Mouse (Mus musculus): ENCODE data around the gene Krtap9-3. TPM values are rescaled to one million over a fixed set of nuclear protein-coding genes. Genes with fewer than 3 reads are reported as not detected.

Krtap9-3 gene
- polyA plus RNA-seq, 1 experiment from 2014 or later, result not detected

DNA sequence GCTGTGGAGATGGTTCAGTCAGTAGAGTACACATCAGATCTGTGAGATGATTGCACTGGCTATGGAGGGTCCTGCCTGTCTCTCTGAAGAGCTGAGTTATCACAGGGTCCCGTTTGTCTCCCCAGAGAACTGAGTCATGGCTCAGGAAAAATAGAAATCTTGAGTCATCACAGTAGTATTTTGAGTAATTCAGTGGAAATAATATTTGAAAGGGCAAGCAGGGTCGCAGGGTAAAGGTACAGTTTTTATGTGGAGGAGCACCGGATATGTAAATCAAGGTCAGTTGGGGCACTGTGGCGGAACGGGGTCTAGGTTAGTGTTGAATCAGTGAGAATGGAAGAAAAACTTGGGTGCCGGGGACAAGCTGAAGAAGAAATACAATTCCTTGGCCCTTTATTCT lies 35.3 kb downstream of the Krtap9-3 start:
- WGBS, result 80% methylated on average over 6 of the region's 6 CpGs
- no peak for ATAC-seq (ENCODE audit: low FRiP score)

DNA sequence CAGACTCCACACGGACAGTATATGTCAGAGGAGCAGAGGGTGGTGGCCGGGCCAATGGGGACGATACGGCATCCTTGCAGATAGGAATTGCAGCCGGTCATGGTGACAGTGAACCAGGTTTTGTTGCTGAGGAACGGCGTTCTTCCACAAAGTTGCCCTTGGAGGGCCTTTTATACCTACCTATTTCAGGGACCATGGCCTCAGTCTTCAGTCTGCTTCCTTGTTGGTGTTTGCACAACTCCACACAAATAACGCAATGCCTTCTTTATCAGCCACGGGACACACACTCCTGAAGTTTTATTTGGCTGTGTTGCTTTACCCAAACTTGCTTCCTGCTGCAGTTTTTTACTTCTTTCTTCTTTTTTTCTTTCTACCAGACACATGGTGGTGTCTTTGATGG lies 38.5 kb downstream of the Krtap9-3 start, which contains the start of gene Gm11939:
Gene Gm11939 (minus strand): TSS at position 101 of the 400 bp plus-strand sequence.
- Histone ChIP-seq H3K4me1 (no peaks in the 10 kb centered on the region), H3K27ac (replicated peaks) (no peak within 1 kb of the TSS), H3K4me2 (no peak within 1 kb of the TSS), H3K9ac (replicated peaks) (no peak within 1 kb of the TSS), H3K27me3 (replicated peaks) (no peaks in the 10 kb centered on the region), H3K36me3 (no peaks in the 10 kb centered on the region), H3K4me3 (replicated peaks) (no peak within 1 kb of the TSS), H3K9me3 (replicated peaks) (no peaks in the 10 kb centered on the region)
- no peak for ATAC-seq (ENCODE audit: low FRiP score)
- WGBS, result 93% methylated on average over 9 of the region's 9 CpGs

More for the DNA sequence above, 35.3 kb downstream of the Krtap9-3 start:
- H3K4me2 ChIP-seq, result no peak overlapping the region
- H3K4me1 ChIP-seq, result no peaks in the 10 kb centered on the region
- no peaks in the 10 kb centered on the region for H3K36me3 ChIP-seq
- no peaks in the 10 kb centered on the region for H3K9me3 ChIP-seq (replicated peaks)
- H3K4me3 ChIP-seq (replicated peaks), result no peak overlapping the region
- no peak overlapping the region for H3K27ac ChIP-seq (replicated peaks)
- no peaks in the 10 kb centered on the region for H3K27me3 ChIP-seq (replicated peaks)
- H3K9ac ChIP-seq (replicated peaks), result no peak overlapping the region

DNA sequence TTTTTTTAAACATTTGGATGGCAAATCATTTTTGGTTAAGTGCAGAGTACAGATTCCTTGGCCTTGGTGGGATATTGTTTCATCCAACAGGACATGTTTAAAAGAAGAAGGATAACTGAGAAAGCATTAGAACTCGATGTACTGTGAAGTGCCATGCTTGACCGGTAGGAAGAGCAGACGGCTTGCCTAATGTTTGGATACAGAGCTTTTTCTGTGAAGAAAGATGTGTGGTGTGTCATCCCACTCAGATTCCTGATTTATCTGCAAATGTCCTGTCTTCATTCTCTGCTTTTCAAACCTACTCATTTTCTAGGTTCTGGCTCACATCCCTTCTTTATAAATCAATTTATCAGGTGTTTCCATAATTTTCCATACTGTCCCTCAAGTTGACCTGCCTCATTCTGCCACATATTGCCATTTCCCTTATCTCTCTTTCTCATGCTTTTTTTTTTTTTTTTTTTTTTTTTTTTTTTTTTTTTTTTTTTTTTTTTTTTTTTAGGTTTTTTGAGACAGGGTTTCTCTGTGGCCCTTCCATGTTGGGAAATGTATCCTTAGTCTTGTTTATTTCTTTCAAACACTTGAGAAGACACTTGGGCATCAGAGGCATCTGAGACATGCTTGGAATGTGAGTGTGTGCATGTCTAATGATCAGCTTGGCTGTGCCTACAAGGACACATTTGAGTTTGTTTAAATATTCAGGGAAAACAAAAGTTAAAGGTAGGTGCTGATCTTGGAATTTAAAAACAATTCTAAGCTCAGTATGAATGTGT lies 39.7 kb downstream of the Krtap9-3 start:
- ATAC-seq (ENCODE audit: low FRiP score), result no peak
- Histone ChIP-seq H3K9ac (replicated peaks) (no peak overlapping the region), H3K27me3 (replicated peaks) (no peaks in the 10 kb centered on the region), H3K4me2 (no peak overlapping the region), H3K36me3 (no peaks in the 10 kb centered on the region), H3K4me3 (replicated peaks) (no peak overlapping the region), H3K27ac (replicated peaks) (no peak overlapping the region), H3K4me1 (no peaks in the 10 kb centered on the region), H3K9me3 (replicated peaks) (no peaks in the 10 kb centered on the region)
- WGBS, result 86% methylated on average over 3 of the region's 3 CpGs

DNA sequence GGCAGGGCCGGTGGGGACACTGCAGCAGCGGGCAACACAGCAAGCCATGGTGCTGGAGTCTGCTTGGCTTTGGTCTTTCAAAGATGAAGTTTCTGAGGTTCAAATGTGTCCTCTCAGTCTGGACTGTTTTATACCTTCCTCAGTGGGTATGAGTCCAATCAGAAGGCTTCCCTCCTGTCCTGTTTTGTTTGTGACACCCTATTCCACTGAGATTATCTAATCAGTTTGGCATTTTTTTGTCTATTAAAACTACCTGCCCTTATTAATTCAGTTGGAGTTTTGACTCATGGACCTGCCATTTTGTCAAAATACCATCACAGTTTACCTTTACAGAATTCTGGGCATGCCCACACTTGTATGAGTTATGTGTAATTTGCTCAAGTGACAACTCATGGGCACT lies 41.2 kb downstream of the Krtap9-3 start, which contains the start of gene Krtap3-2:
Gene Krtap3-2 (minus strand): TSS at position 101 of the 400 bp plus-strand sequence.
- Histone ChIP-seq H3K27me3 (replicated peaks) (no peaks in the 10 kb centered on the region), H3K9me3 (replicated peaks) (no peaks in the 10 kb centered on the region), H3K4me1 (no peaks in the 10 kb centered on the region), H3K4me3 (replicated peaks) (no peak within 1 kb of the TSS), H3K9ac (replicated peaks) (no peak within 1 kb of the TSS), H3K4me2 (no peak within 1 kb of the TSS), H3K27ac (replicated peaks) (no peak within 1 kb of the TSS), H3K36me3 (no peaks in the 10 kb centered on the region)
- 87% methylated on average over 2 of the region's 2 CpGs for WGBS
- ATAC-seq (ENCODE audit: low FRiP score), result no peak

DNA sequence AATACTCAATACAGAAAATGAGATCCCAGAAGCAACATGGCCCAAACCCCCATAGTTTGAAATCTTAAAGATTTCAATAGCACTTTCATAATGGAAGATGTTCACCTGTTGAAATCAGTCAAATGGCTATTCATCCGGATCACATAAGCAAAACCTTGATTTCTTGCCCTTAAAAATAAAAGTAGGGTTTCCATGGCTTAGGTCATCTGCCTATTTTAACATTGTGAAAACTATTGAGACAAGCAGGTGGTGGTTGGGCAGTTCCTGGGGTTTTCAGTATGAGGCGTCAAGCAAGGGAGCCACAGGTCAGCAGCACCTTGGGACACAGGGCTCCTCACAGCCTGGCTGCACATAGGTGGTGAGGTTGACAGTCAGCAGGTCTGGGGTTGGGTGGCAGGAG lies 41.7 kb downstream of the Krtap9-3 start:
- Histone ChIP-seq H3K4me2 (no peak overlapping the region), H3K27ac (replicated peaks) (no peak overlapping the region), H3K9ac (replicated peaks) (no peak overlapping the region), H3K4me3 (replicated peaks) (no peak overlapping the region), H3K9me3 (replicated peaks) (no peaks in the 10 kb centered on the region), H3K36me3 (no peaks in the 10 kb centered on the region), H3K27me3 (replicated peaks) (no peaks in the 10 kb centered on the region), H3K4me1 (no peaks in the 10 kb centered on the region)
- no peak for ATAC-seq (ENCODE audit: low FRiP score)
- WGBS, result 94% methylated on average over 2 of the region's 2 CpGs

DNA sequence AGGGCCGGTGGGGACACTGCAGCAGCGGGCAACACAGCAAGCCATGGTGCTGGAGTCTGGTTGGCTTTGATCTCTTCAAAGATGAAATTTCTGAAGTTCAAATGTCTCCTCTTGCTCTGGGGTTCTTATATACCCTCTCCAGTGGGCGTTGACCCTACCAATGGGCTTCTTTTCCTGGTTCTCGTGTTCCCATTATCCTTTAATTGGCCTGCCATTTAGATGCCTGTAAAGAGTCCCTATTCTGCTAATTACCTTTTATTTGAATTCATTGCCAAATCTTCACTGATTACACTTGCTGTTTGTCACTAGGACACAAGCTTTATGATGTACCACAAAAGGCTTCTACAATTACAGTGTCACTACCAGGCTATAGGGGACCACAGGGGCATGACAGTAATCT lies 47.1 kb downstream of the Krtap9-3 start, which contains the start of gene Krtap3-3:
Gene Krtap3-3 (minus strand): TSS at position 101 of the 400 bp plus-strand sequence.
- Histone ChIP-seq H3K4me3 (replicated peaks) (no peak within 1 kb of the TSS), H3K4me2 (no peak within 1 kb of the TSS), H3K27ac (replicated peaks) (no peak within 1 kb of the TSS), H3K9ac (replicated peaks) (no peak within 1 kb of the TSS), H3K27me3 (replicated peaks) (no peaks in the 10 kb centered on the region), H3K4me1 (no peaks in the 10 kb centered on the region), H3K36me3 (no peaks in the 10 kb centered on the region), H3K9me3 (replicated peaks) (no peaks in the 10 kb centered on the region)
- ATAC-seq (ENCODE audit: low FRiP score), result no peak
- 30% methylated on average over 4 of the region's 4 CpGs for WGBS

DNA sequence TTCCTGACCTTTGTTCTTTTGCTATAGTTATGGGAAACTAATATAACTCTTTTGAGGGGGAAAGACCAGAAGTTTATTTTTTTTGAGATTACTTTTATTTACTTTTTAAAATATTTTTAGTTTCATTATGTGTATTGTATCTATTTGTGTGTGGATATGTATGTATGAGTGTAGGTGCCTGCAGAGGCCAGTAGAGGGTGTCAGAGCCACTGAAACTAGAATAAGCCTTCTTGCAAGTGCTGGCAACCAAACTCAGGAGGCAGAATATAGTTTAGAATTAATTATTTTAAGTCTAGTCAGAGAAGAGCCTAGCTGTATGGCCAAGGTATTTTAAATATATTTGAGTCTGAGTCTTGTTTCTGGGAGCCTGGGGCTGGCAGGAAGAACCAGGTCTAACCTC lies 50.0 kb downstream of the Krtap9-3 start:
- Histone ChIP-seq H3K27me3 (replicated peaks) (no peaks in the 10 kb centered on the region), H3K4me3 (replicated peaks) (no peak overlapping the region), H3K4me2 (no peak overlapping the region), H3K27ac (replicated peaks) (no peak overlapping the region), H3K4me1 (no peaks in the 10 kb centered on the region), H3K9me3 (replicated peaks) (no peaks in the 10 kb centered on the region), H3K36me3 (no peaks in the 10 kb centered on the region), H3K9ac (replicated peaks) (no peak overlapping the region)
- ATAC-seq (ENCODE audit: low FRiP score), result no peak

Other genes with a start within 250 kb of the Krtap9-3 start
- gene Krt27, start 247.0 kb downstream of the Krtap9-3 start, polyA plus RNA-seq (2015; fragmentation: Nextera tagmentation; extraction: Ambion mirVana), result 0.19 and 0.33 TPM in 2 replicates
- gene Krt28, start 223.2 kb downstream of the Krtap9-3 start, polyA plus RNA-seq (2015; fragmentation: Nextera tagmentation; extraction: Ambion mirVana), result 0.36 and 0.50 TPM in 2 replicates
- gene Krt10, start 208.7 kb downstream of the Krtap9-3 start, polyA plus RNA-seq (2015; fragmentation: Nextera tagmentation; extraction: Ambion mirVana), result 31.6 and 31.8 TPM in 2 replicates
- gene Krt12, start 175.8 kb downstream of the Krtap9-3 start, polyA plus RNA-seq (2015; fragmentation: Nextera tagmentation; extraction: Ambion mirVana), result 0.11 and 0.12 TPM in 2 replicates
- gene Krt20, start 160.0 kb downstream of the Krtap9-3 start, polyA plus RNA-seq (2015; fragmentation: Nextera tagmentation; extraction: Ambion mirVana), result 0.08 and 5.4 TPM in 2 replicates
- 0.15 and 0.93 TPM in 2 replicates for gene Krt23, start 105.0 kb downstream of the Krtap9-3 start, polyA plus RNA-seq (2015; fragmentation: Nextera tagmentation; extraction: Ambion mirVana)
- gene Krt39, start 76.8 kb downstream of the Krtap9-3 start, polyA plus RNA-seq (2015; fragmentation: Nextera tagmentation; extraction: Ambion mirVana), result not detected in 2 replicates
- not detected in 2 replicates for gene Krt40, start 54.9 kb downstream of the Krtap9-3 start, polyA plus RNA-seq (2015; fragmentation: Nextera tagmentation; extraction: Ambion mirVana)
- not detected in 2 replicates for gene Krtap3-3, start 47.2 kb downstream of the Krtap9-3 start, polyA plus RNA-seq (2015; fragmentation: Nextera tagmentation; extraction: Ambion mirVana)
- not detected in 2 replicates for gene Krtap3-2, start 41.3 kb downstream of the Krtap9-3 start, polyA plus RNA-seq (2015; fragmentation: Nextera tagmentation; extraction: Ambion mirVana)
- not detected in 2 replicates for gene Gm11939, start 38.6 kb downstream of the Krtap9-3 start, polyA plus RNA-seq (2015; fragmentation: Nextera tagmentation; extraction: Ambion mirVana)
- 0.43 TPM in 1 of 2 replicates, not detected in the other for gene Krtap3-1, start 31.5 kb downstream of the Krtap9-3 start, polyA plus RNA-seq (2015; fragmentation: Nextera tagmentation; extraction: Ambion mirVana)
- gene Krtap1-5, start 17.1 kb downstream of the Krtap9-3 start, polyA plus RNA-seq (2015; fragmentation: Nextera tagmentation; extraction: Ambion mirVana), result not detected in 2 replicates
- not detected in 2 replicates for gene Krtap1-4, start 14.5 kb downstream of the Krtap9-3 start, polyA plus RNA-seq (2015; fragmentation: Nextera tagmentation; extraction: Ambion mirVana)
- gene Krtap1-3, start 6.8 kb downstream of the Krtap9-3 start, polyA plus RNA-seq (2015; fragmentation: Nextera tagmentation; extraction: Ambion mirVana), result not detected in 2 replicates
- not detected in 2 replicates for gene Gm11938, start 5.2 kb upstream of the Krtap9-3 start, polyA plus RNA-seq (2015; fragmentation: Nextera tagmentation; extraction: Ambion mirVana)
- not detected in 2 replicates for gene Gm11937, start 12.1 kb upstream of the Krtap9-3 start, polyA plus RNA-seq (2015; fragmentation: Nextera tagmentation; extraction: Ambion mirVana)
- not detected in 2 replicates for gene Krtap2-4, start 16.7 kb upstream of the Krtap9-3 start, polyA plus RNA-seq (2015; fragmentation: Nextera tagmentation; extraction: Ambion mirVana)
- not detected in 2 replicates for gene Gm11562, start 22.3 kb upstream of the Krtap9-3 start, polyA plus RNA-seq (2015; fragmentation: Nextera tagmentation; extraction: Ambion mirVana)
- gene Krtap4-1, start 30.1 kb upstream of the Krtap9-3 start, polyA plus RNA-seq (2015; fragmentation: Nextera tagmentation; extraction: Ambion mirVana), result not detected in 2 replicates
- not detected in 2 replicates for gene Krtap4-2, start 37.0 kb upstream of the Krtap9-3 start, polyA plus RNA-seq (2015; fragmentation: Nextera tagmentation; extraction: Ambion mirVana)
- gene Krtap4-7, start 46.0 kb upstream of the Krtap9-3 start, polyA plus RNA-seq (2015; fragmentation: Nextera tagmentation; extraction: Ambion mirVana), result not detected in 2 replicates
- gene Gm11555, start 52.1 kb upstream of the Krtap9-3 start, polyA plus RNA-seq (2015; fragmentation: Nextera tagmentation; extraction: Ambion mirVana), result not detected in 2 replicates
- gene Gm11563, start 60.9 kb upstream of the Krtap9-3 start, polyA plus RNA-seq (2015; fragmentation: Nextera tagmentation; extraction: Ambion mirVana), result not detected in 2 replicates
- gene Krtap4-6, start 67.9 kb upstream of the Krtap9-3 start, polyA plus RNA-seq (2015; fragmentation: Nextera tagmentation; extraction: Ambion mirVana), result not detected in 2 replicates
- gene Gm14190, start 92.6 kb upstream of the Krtap9-3 start, polyA plus RNA-seq (2015; fragmentation: Nextera tagmentation; extraction: Ambion mirVana), result not detected in 2 replicates
- gene Gm14180, start 136.2 kb upstream of the Krtap9-3 start, polyA plus RNA-seq (2015; fragmentation: Nextera tagmentation; extraction: Ambion mirVana), result not detected in 2 replicates
- gene Gm11595, start 174.8 kb upstream of the Krtap9-3 start, polyA plus RNA-seq (2015; fragmentation: Nextera tagmentation; extraction: Ambion mirVana), result not detected in 2 replicates
- gene Krtap4-8, start 182.6 kb upstream of the Krtap9-3 start, polyA plus RNA-seq (2015; fragmentation: Nextera tagmentation; extraction: Ambion mirVana), result not detected in 2 replicates
- not detected in 2 replicates for gene Krtap4-9, start 187.1 kb upstream of the Krtap9-3 start, polyA plus RNA-seq (2015; fragmentation: Nextera tagmentation; extraction: Ambion mirVana)
- not detected in 2 replicates for gene Gm11596, start 195.4 kb upstream of the Krtap9-3 start, polyA plus RNA-seq (2015; fragmentation: Nextera tagmentation; extraction: Ambion mirVana)
- gene Gm11569, start 200.8 kb upstream of the Krtap9-3 start, polyA plus RNA-seq (2015; fragmentation: Nextera tagmentation; extraction: Ambion mirVana), result not detected in 2 replicates
- not detected in 2 replicates for gene Gm11554, start 206.3 kb upstream of the Krtap9-3 start, polyA plus RNA-seq (2015; fragmentation: Nextera tagmentation; extraction: Ambion mirVana)
- gene Krtap4-13, start 211.8 kb upstream of the Krtap9-3 start, polyA plus RNA-seq (2015; fragmentation: Nextera tagmentation; extraction: Ambion mirVana), result not detected in 2 replicates
- gene Gm11564, start 217.6 kb upstream of the Krtap9-3 start, polyA plus RNA-seq (2015; fragmentation: Nextera tagmentation; extraction: Ambion mirVana), result not detected in 2 replicates
- not detected in 2 replicates for gene 2300003K06Rik, start 240.0 kb upstream of the Krtap9-3 start, polyA plus RNA-seq (2015; fragmentation: Nextera tagmentation; extraction: Ambion mirVana)

All from neural tube, embryonic 15.5 days (tissue).